Mouse (Mus musculus) CH12.LX (cell line): ENCODE results near the gene Rps6ka1.

Experiments
- BHLHE40 ChIP-seq: IDR thresholded peaks from 2 replicates; pipeline ENCODE4 v1.6.1; 2011; ENCODE audit warnings: mild to moderate bottlenecking, low read depth, low read length, improper control_type of control experiment
- CTCF ChIP-seq, 2 experiments: IDR thresholded peaks in 1 of 2; conservative IDR thresholded peaks in 1 of 2; 2 replicates each; pipeline ENCODE4 v1.5.1; 2011 to 2012; ENCODE audit warnings: low read depth in 2 of 2, low read length in 2 of 2, improper control_type of control experiment in 1 of 2, inconsistent platforms in 1 of 2, mild to moderate bottlenecking in 1 of 2, moderate library complexity in 1 of 2
- EP300 ChIP-seq: IDR thresholded peaks from 2 replicates; pipeline ENCODE4 v1.6.1; 2011; ENCODE audit warnings: low read length, improper control_type of control experiment
- KAT2A ChIP-seq: IDR thresholded peaks from 2 replicates; pipeline ENCODE4 v1.6.1; 2012; ENCODE audit warnings: low read length, improper control_type of control experiment, inconsistent platforms; ENCODE audit not compliant: insufficient replicate concordance
- MAFK ChIP-seq: IDR thresholded peaks from 2 replicates; pipeline ENCODE4 v1.6.1; 2011; ENCODE audit warnings: low read length, improper control_type of control experiment; ENCODE audit not compliant: insufficient replicate concordance
- NELFE ChIP-seq: IDR thresholded peaks from 2 replicates; pipeline ENCODE4 v1.6.1; 2011; ENCODE audit warnings: low read depth, low read length, improper control_type of control experiment
- POLR2A ChIP-seq: IDR thresholded peaks from 2 replicates; pipeline ENCODE4 v1.6.1; 2011; ENCODE audit warnings: low read depth, mild to moderate bottlenecking, improper control_type of control experiment, low read length
- TCF12 ChIP-seq: IDR thresholded peaks from 2 replicates; pipeline ENCODE4 v1.6.1; 2014; ENCODE audit warnings: low read depth, mild to moderate bottlenecking, inconsistent platforms, low read length, improper control_type of control experiment
- ZC3H11A ChIP-seq: IDR thresholded peaks from 2 replicates; pipeline ENCODE4 v1.6.1; 2012; ENCODE audit warnings: low read depth, mild to moderate bottlenecking, inconsistent platforms, low read length, improper control_type of control experiment

- TF ChIP-seq NELFE: 0 out of 2 replicates have a peak, but pooled peaks have one; percentile 23
- no peak for TF ChIP-seq ZC3H11A
- TF ChIP-seq POLR2A: no peak; the same call in none of the 2 replicates
- peak; percentile 63; the same call in 1 of the 2 replicates for TF ChIP-seq MAFK
- TF ChIP-seq CTCF (conservative IDR thresholded peaks at IDR 0.05 in 1 of 2, IDR thresholded peaks at IDR 0.05 in 1 of 2; ENCODE audit: low read depth in 2 of 2, low read length in 2 of 2): no peak
- TF ChIP-seq TCF12: peak; percentile 89
- TF ChIP-seq EP300: peak; percentile 91
- 0 out of 2 replicates have a peak, but pooled peaks have one; percentile 40 for TF ChIP-seq KAT2A
- peak; percentile 84 for TF ChIP-seq BHLHE40
These were observed 44.4 kb downstream of the Rps6ka1 start for GRCm38 (mm10) chr4:133842992-133843737.
